Mouse (Mus musculus) embryonic fibroblast, embryonic 13.5 days (primary cell): ENCODE measurements around the gene Vps26c.

Experiments
- CTCF ChIP-seq: IDR thresholded peaks from 2 replicates; pipeline ENCODE4 v1.5.1; 2011; ENCODE audit warnings: mild to moderate bottlenecking, control low read depth, low read length, moderate library complexity, borderline replicate concordance; ENCODE audit not compliant: insufficient read depth
- POLR2A ChIP-seq: IDR thresholded peaks from 2 replicates; pipeline ENCODE4 v1.6.1; 2011; ENCODE audit warnings: low read depth, mild to moderate bottlenecking, control low read depth, low read length, moderate library complexity

GRCm38 (mm10) chr16:94549813-94550212 lies 23.2 kb upstream of the Vps26c start:
- TF ChIP-seq CTCF (no peak), POLR2A (no peak)
